Mouse (Mus musculus) heart, adult 10 weeks (tissue): ENCODE data around the gene Krt18. TPM values are rescaled to one million over a fixed set of nuclear protein-coding genes. Genes with fewer than 3 reads are reported as not detected.

Experiments
- polyA plus RNA-seq: library from polyadenylated mRNA; stranded (reverse); fragments of 350-450 nt; fragmentation: Illumina TruSeq; extraction: RNeasy Lipid Tissue Mini Kit (QIAGEN cat#74804); gene quantifications from one replicate; pipeline ENCODE4 v1.2.3, GENCODE M21; 2014; ENCODE audit warnings: low read depth, low replicate concordance

Krt18 gene
- polyA plus RNA-seq, result 4.3 TPM

DNA sequence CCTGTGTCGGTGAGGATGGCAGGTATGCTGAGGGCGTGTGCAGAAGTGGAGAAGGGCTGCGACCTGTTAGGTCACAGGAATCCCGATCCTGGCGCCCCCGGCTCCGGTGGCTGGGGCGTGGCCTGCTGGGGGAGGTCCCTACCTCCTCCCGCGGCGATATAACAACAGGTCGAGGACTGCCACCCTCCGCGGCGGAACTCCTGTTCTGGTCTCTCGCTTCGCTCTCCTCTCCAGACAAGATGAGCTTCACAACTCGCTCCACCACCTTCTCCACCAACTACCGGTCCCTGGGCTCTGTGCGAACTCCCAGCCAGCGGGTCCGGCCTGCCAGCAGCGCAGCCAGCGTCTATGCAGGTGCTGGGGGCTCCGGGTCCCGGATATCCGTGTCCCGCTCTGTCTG lies at the start of gene Krt18:
TSS of gene Krt18 (plus strand) at position 141 of the 400 bp plus-strand sequence.

DNA sequence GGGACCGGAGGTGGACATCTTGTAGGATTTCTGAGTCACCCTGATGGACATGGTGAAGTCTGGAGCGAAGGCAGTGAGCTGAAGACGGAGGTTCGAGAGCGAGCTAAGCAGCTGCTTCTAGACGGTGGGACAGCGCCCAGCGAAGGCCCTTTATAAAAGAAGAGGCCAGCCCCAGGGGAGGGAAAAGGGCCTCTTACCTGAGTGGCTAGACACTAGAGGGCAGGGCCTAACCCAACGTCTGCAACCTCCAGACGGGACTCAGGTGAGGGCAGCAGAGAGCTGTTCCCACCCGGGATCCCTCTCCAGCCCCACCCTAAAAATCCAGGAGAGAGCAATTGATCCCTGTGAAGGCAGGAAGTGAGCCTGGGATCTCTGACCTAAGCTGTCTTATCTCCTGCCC lies 23.8 kb upstream of the Krt18 start, which contains the start of gene Krt8:
TSS of gene Krt8 (minus strand) at position 294 of the 400 bp plus-strand sequence.

DNA sequence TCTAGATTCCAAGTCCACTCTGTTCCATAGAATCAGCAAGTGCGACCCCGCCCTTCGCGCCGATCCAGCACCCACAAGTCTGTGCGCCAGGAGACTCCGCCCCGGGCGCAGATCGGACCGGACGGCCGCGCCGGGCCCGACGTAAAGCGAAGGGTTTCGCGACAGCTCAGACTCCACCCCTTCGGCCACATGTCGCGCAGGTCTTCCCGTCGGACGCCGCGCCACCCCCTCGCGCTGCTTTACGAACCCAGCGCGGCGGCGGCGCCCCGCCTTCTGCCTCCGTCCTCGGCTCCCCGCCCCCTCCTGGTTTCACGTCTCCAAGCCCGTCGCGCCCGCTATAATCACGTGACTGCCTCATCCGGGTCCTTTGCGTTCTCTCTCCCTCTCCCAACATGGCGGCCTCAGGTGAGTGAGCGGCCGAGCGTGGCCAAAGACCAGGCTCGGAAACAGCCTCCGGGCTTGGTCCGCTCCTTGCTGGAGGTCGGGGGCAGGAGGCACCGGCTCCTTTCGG lies 45.6 kb downstream of the Krt18 start, which contains the start of gene Eif4b:
TSS of gene Eif4b (plus strand) at position 215 of the 511 bp plus-strand sequence.

Other genes with a start within 250 kb of the Krt18 start
- gene Krt72, start 241.7 kb upstream of the Krt18 start, polyA plus RNA-seq, result not detected
- gene Krt73, start 225.8 kb upstream of the Krt18 start, polyA plus RNA-seq, result not detected
- gene Krt2, start 210.0 kb upstream of the Krt18 start, polyA plus RNA-seq, result not detected
- gene Krt1, start 177.4 kb upstream of the Krt18 start, polyA plus RNA-seq, result not detected
- gene Krt77, start 158.5 kb upstream of the Krt18 start, polyA plus RNA-seq, result not detected
- gene Krt76, start 135.3 kb upstream of the Krt18 start, polyA plus RNA-seq, result not detected
- not detected for gene Krt4, start 103.4 kb upstream of the Krt18 start, polyA plus RNA-seq
- 0.52 TPM for gene Krt79, start 87.9 kb upstream of the Krt18 start, polyA plus RNA-seq
- gene Krt78, start 73.9 kb upstream of the Krt18 start, polyA plus RNA-seq, result not detected
- 3.2 TPM for gene Krt8, start 23.7 kb upstream of the Krt18 start, polyA plus RNA-seq
- 124 TPM for gene Eif4b, start 45.6 kb downstream of the Krt18 start, polyA plus RNA-seq
- gene Tns2, start 72.2 kb downstream of the Krt18 start, polyA plus RNA-seq, result 177 TPM
- gene Spryd3, start 108.1 kb downstream of the Krt18 start, polyA plus RNA-seq, result 17.0 TPM
- 46.2 TPM for gene Igfbp6, start 116.2 kb downstream of the Krt18 start, polyA plus RNA-seq
- gene Soat2, start 122.3 kb downstream of the Krt18 start, polyA plus RNA-seq, result not detected
- 39.0 TPM for gene Zfp740, start 175.1 kb downstream of the Krt18 start, polyA plus RNA-seq
- 25.3 TPM for gene Csad, start 176.5 kb downstream of the Krt18 start, polyA plus RNA-seq
- gene Itgb7, start 203.8 kb downstream of the Krt18 start, polyA plus RNA-seq, result 1.5 TPM
- 15.4 TPM for gene Rarg, start 229.3 kb downstream of the Krt18 start, polyA plus RNA-seq
- gene Gm9918, start 242.4 kb downstream of the Krt18 start, polyA plus RNA-seq, result not detected